Mouse (Mus musculus) lung, adult 18-20 months (tissue): Measurements from ENCODE around the gene Arhgap28.
A peak's percentile ranks its signal among the peaks of the same experiment; 100 is the strongest.

ENCODE experiments used
- DNase-seq, 2 experiments: peaks; one replicate each; pipeline ENCODE4 v3.0.0; 2022; ENCODE audit warnings: mixed read lengths in 2 of 2

Arhgap28 gene

GRCm38 (mm10) chr17:67931396-67931795, 72.5 kb downstream of the Arhgap28 start:
- peak in 1 of 2 experiments; percentile 17 for DNase-seq

GRCm38 (mm10) chr17:67930957-67931356, 73.0 kb downstream of the Arhgap28 start:
- DNase-seq, result no peak

GRCm38 (mm10) chr17:67930467-67930866, 73.5 kb downstream of the Arhgap28 start:
- no peak for DNase-seq

- DNase-seq, result no peak
Observed at GRCm38 (mm10) chr17:67928280-67928679, 75.6 kb downstream of the Arhgap28 start.

GRCm38 (mm10) chr17:67927864-67928263, 76.1 kb downstream of the Arhgap28 start:
- DNase-seq, result no peak

- no peak for DNase-seq
Observed at GRCm38 (mm10) chr17:67919959-67920358, 84.0 kb downstream of the Arhgap28 start.

GRCm38 (mm10) chr17:67918201-67918600, 85.7 kb downstream of the Arhgap28 start:
- no peak for DNase-seq

GRCm38 (mm10) chr17:67916901-67917300, 87.0 kb downstream of the Arhgap28 start:
- DNase-seq, result no peak

GRCm38 (mm10) chr17:67912640-67913039, 91.3 kb downstream of the Arhgap28 start:
- peak in 1 of 2 experiments; percentile 16 for DNase-seq

- no peak for DNase-seq
Observed at GRCm38 (mm10) chr17:67912051-67912450, 91.9 kb downstream of the Arhgap28 start.

- DNase-seq, result no peak
Observed at GRCm38 (mm10) chr17:67908537-67908936, 95.4 kb downstream of the Arhgap28 start.

GRCm38 (mm10) chr17:67908137-67908536, 95.8 kb downstream of the Arhgap28 start:
- no peak for DNase-seq

- no peak for DNase-seq
Observed at GRCm38 (mm10) chr17:67907532-67908054, 96.3 kb downstream of the Arhgap28 start.

GRCm38 (mm10) chr17:67906236-67906635, 97.7 kb downstream of the Arhgap28 start:
- DNase-seq, result no peak

GRCm38 (mm10) chr17:67904315-67904944, 99.5 kb downstream of the Arhgap28 start:
- no peak for DNase-seq

GRCm38 (mm10) chr17:67902847-67903246, 101.1 kb downstream of the Arhgap28 start:
- no peak for DNase-seq

GRCm38 (mm10) chr17:67901161-67901560, 102.8 kb downstream of the Arhgap28 start:
- no peak for DNase-seq

- DNase-seq, result no peak
Observed at GRCm38 (mm10) chr17:67899376-67899775, 104.5 kb downstream of the Arhgap28 start.

- no peak for DNase-seq
Observed at GRCm38 (mm10) chr17:67896413-67896812, 107.5 kb downstream of the Arhgap28 start.

- no peak for DNase-seq
Observed at GRCm38 (mm10) chr17:67889481-67890325, 114.2 kb downstream of the Arhgap28 start.

GRCm38 (mm10) chr17:67888081-67888480, 115.8 kb downstream of the Arhgap28 start:
- no peak for DNase-seq

- DNase-seq, result no peak
Observed at GRCm38 (mm10) chr17:67886326-67886725, 117.6 kb downstream of the Arhgap28 start.

- DNase-seq, result no peak
Observed at GRCm38 (mm10) chr17:67877599-67877998, 126.3 kb downstream of the Arhgap28 start.
